Mouse (Mus musculus) hindbrain, embryonic 16.5 days (tissue): ENCODE measurements around the gene Srrd. TPM values are rescaled to one million over a fixed set of nuclear protein-coding genes. Genes with fewer than 3 reads are reported as not detected.
A peak's percentile ranks its signal among the peaks of the same experiment; 100 is the strongest.

ENCODE experiments used
- ATAC-seq: fragments of 200-750 bp; cut with Nextera tagmentation; 2 replicates; pipeline ENCODE4 v1.8.0; 2017; ENCODE audit warnings: moderate TSS enrichment, moderate library complexity
- H3K27ac ChIP-seq: fragments of 300-500 bp; sonication (generic); 2 replicates; pipeline ENCODE4 v1.5.1; 2014; ENCODE audit warnings: low read depth, mild to moderate bottlenecking, control low read depth, low read length, moderate library complexity
- H3K27me3 ChIP-seq: fragments of 300-500 bp; sonication (generic); replicated peaks from 2 replicates; pipeline ENCODE4 v1.6.1; 2014; ENCODE audit warnings: low read length; ENCODE audit not compliant: control insufficient read depth, insufficient read depth
- H3K36me3 ChIP-seq: fragments of 300-500 bp; sonication (generic); 2 replicates; pipeline ENCODE4 v1.6.1; 2014; ENCODE audit warnings: mild to moderate bottlenecking, low read length, moderate library complexity, mixed read lengths; ENCODE audit not compliant: control insufficient read depth, insufficient read depth
- H3K4me1 ChIP-seq: fragments of 300-500 bp; sonication (generic); 2 replicates; pipeline ENCODE4 v1.6.1; 2014; ENCODE audit warnings: low read depth, low read length; ENCODE audit not compliant: control insufficient read depth, insufficient read depth
- H3K4me2 ChIP-seq: fragments of 300-500 bp; sonication (generic); 2 replicates; pipeline ENCODE4 v1.6.1; 2014; ENCODE audit warnings: mild to moderate bottlenecking, low read length, control low read depth, moderate library complexity
- H3K4me3 ChIP-seq: fragments of 300-500 bp; sonication (generic); 2 replicates; pipeline ENCODE4 v1.5.1; 2014; ENCODE audit warnings: mild to moderate bottlenecking, low read length, control low read depth, moderate library complexity
- H3K9ac ChIP-seq: fragments of 300-500 bp; sonication (generic); 2 replicates; pipeline ENCODE4 v1.6.1; 2014; ENCODE audit warnings: low read depth, mild to moderate bottlenecking, control low read depth, low read length, moderate library complexity
- H3K9me3 ChIP-seq: fragments of 300-500 bp; sonication (generic); 2 replicates; pipeline ENCODE4 v1.6.1; 2014; ENCODE audit warnings: mild to moderate bottlenecking, low read length, moderate library complexity; ENCODE audit not compliant: control insufficient read depth
- WGBS: fragments of 180-500 bp; shearing (Covaris S2); extraction: QIAGEN DNeasy Blood & Tissue Kit; methylation state at CpG from one replicate; pipeline ENCODE4 v1.1.7; 2014; 5-methylcytosine and 5-hydroxymethylcytosine counted together
- polyA plus RNA-seq: library from polyadenylated mRNA; unstranded; fragments of >200 nt; fragmentation: Nextera tagmentation; extraction: Ambion mirVana; gene quantifications from 2 replicates; pipeline ENCODE4 v1.2.1, GENCODE M21; 2015

The Srrd gene
- polyA plus RNA-seq, 1 experiment from 2014 or later, result 60.8 TPM

GRCm38 (mm10) chr5:112381154-112381553, 38.3 kb upstream of the Srrd start:
- Histone ChIP-seq H3K9me3 (no peaks in the 10 kb centered on the region), H3K4me1 (peaks cover 8% of the 10 kb centered on the region), H3K9ac (no peak overlapping the region), H3K4me3 (no peak overlapping the region), H3K36me3 (peaks cover 24% of the 10 kb centered on the region), H3K27ac (no peak overlapping the region), H3K4me2 (no peak overlapping the region), H3K27me3 (no peaks in the 10 kb centered on the region)
- 85% methylated on average over 11 of the region's 11 CpGs for WGBS
- 0 out of 2 replicates have a peak, but pooled peaks have one; percentile 4 for ATAC-seq

DNA sequence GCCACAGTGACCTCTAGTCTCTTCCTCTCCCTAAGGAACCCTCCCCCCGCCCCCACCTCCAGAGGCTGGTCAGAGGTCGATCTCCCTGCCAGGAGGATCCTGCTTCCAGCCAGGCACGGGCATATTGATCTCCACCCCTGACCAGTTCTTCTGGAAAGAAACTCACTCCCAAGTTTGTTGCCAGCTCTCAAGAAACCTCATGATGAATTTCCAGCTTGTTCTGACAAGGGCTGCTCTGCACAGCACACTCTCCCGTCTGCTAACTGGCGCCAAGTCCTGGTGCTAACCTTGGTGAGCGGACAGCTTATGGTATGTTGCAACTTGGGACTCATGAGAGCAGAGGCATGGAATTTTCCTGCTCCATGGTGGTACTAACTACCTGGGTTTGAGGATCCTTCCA, 35.9 kb upstream of the Srrd start:
- Histone ChIP-seq H3K27ac (no peak overlapping the region), H3K27me3 (no peaks in the 10 kb centered on the region), H3K9me3 (no peaks in the 10 kb centered on the region), H3K4me3 (no peak overlapping the region), H3K9ac (no peak overlapping the region), H3K4me2 (no peak overlapping the region), H3K36me3 (peaks cover 21% of the 10 kb centered on the region), H3K4me1 (peaks cover 8% of the 10 kb centered on the region)
- no peak for ATAC-seq
- 88% methylated on average over 6 of the region's 6 CpGs for WGBS

DNA sequence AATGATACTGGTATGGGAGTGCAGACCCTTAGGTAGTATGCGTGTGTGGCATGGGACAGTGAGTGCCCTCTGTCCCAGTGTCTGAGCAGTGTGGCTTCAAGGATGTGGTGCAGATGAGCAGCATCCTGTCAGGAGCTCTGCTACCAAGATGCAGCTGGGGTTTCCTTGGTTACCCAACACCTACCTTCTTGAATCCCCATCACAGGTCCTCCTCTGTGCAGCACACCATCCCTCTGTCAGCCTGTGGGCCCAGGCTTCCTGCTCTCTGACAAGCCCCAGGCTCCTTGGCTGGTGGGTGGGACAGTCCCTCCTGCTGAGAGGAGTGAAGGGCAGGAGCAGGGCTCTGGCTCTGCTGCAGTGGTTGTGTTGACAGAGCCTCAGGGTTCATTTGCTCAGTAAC, 34.5 kb upstream of the Srrd start:
- ATAC-seq, result no peak
- Histone ChIP-seq H3K36me3 (peaks cover 21% of the 10 kb centered on the region), H3K27ac (no peak overlapping the region), H3K4me2 (no peak overlapping the region), H3K4me3 (no peak overlapping the region), H3K9ac (no peak overlapping the region), H3K9me3 (no peaks in the 10 kb centered on the region), H3K4me1 (peaks cover 13% of the 10 kb centered on the region), H3K27me3 (no peaks in the 10 kb centered on the region)
- WGBS, result 100% methylated on average over 1 of the region's 1 CpGs

DNA sequence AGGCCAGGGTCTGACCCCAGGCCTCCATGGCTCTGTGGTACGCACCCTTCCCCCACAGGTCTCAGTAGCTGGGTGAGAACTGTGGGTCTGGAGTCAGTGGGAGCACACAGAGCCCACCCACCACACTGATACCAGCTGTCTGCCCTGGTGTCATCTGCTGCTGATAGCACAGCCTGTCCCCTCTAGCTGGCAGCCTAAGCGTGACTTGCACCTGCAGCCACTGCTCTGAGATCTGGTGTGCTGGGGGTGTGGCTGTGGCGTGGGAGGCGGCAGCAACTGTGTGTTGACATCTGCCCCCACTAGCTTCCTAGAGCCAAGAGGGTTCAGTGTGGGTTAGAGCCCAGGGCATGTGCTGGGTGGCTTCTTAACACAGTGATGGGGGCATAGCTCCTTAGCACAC, 33.3 kb upstream of the Srrd start:
- H3K9ac ChIP-seq, result no peak overlapping the region
- no peak overlapping the region for H3K4me2 ChIP-seq
- H3K27me3 ChIP-seq, result no peaks in the 10 kb centered on the region
- H3K9me3 ChIP-seq, result no peaks in the 10 kb centered on the region
- H3K36me3 ChIP-seq, result peaks cover 21% of the 10 kb centered on the region
- WGBS, result 79% methylated on average over 4 of the region's 4 CpGs
- H3K4me3 ChIP-seq, result no peak overlapping the region
- H3K4me1 ChIP-seq, result peaks cover 21% of the 10 kb centered on the region
- H3K27ac ChIP-seq, result no peak overlapping the region
- ATAC-seq, result no peak

DNA sequence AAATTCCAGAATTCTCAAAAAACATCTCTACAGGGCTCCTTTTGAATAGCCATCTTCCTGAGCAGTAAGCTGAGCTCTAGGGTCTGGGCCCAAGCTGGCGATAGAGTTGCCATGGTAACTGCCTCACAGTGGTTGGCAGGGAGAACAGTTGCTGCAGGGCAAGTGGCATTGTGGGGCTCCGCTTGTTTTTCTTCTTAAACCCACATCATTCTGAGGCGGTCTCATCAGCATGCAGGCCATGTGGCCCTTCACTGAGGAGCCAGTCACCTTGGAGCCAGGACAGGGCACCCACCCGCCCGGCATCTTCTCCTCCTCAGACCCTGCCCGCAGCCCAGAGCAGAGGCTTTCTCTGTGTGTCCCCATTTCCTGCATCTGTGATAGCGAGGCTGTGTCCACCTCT, 29.1 kb upstream of the Srrd start:
- WGBS, result 9% methylated on average over 7 of the region's 7 CpGs
- Histone ChIP-seq H3K27me3 (no peaks in the 10 kb centered on the region), H3K4me1 (peaks cover 47% of the 10 kb centered on the region), H3K4me3 (no peak overlapping the region), H3K9ac (peak overlapping the region; percentile 31), H3K9me3 (no peaks in the 10 kb centered on the region), H3K27ac (peak overlapping the region; percentile 89), H3K4me2 (peak overlapping the region; percentile 9; the same call in 1 of the 2 replicates), H3K36me3 (peaks cover 21% of the 10 kb centered on the region)
- peak; percentile 92 for ATAC-seq

GRCm38 (mm10) chr5:112370236-112370813, 27.5 kb upstream of the Srrd start:
- H3K4me3 ChIP-seq, result no peak overlapping the region
- peaks cover 19% of the 10 kb centered on the region for H3K36me3 ChIP-seq
- H3K4me2 ChIP-seq, result no peak overlapping the region
- no peaks in the 10 kb centered on the region for H3K9me3 ChIP-seq
- H3K9ac ChIP-seq, result peak overlapping the region; percentile 41
- H3K27me3 ChIP-seq, result no peaks in the 10 kb centered on the region
- H3K27ac ChIP-seq, result peak overlapping the region; percentile 89
- H3K4me1 ChIP-seq, result peaks cover 47% of the 10 kb centered on the region
- WGBS, result 65% methylated on average over 12 of the region's 12 CpGs
- no peak for ATAC-seq

- no peaks in the 10 kb centered on the region for H3K9me3 ChIP-seq
- peak overlapping the region; percentile 65 for H3K27ac ChIP-seq
- H3K36me3 ChIP-seq, result peaks cover 17% of the 10 kb centered on the region; the same call in 1 of the 2 replicates
- no peak overlapping the region for H3K4me2 ChIP-seq
- H3K4me3 ChIP-seq, result no peak overlapping the region
- H3K27me3 ChIP-seq, result no peaks in the 10 kb centered on the region
- peak overlapping the region; percentile 41; the same call in 1 of the 2 replicates for H3K9ac ChIP-seq
- WGBS, result 78% methylated on average over 13 of the region's 13 CpGs
- peaks cover 47% of the 10 kb centered on the region for H3K4me1 ChIP-seq
- no peak for ATAC-seq
Measured at GRCm38 (mm10) chr5:112369326-112369725, 26.5 kb upstream of the Srrd start.

- H3K4me2 ChIP-seq, result no peak overlapping the region
- peaks cover 47% of the 10 kb centered on the region for H3K4me1 ChIP-seq
- H3K4me3 ChIP-seq, result no peak overlapping the region
- 0 out of 2 replicates have a peak, but pooled peaks have one; percentile 12 for ATAC-seq
- 0 out of 2 replicates have a peak overlapping the region, but pooled peaks have one; percentile 0 for H3K9ac ChIP-seq
- H3K27ac ChIP-seq, result peak overlapping the region; percentile 64
- no peaks in the 10 kb centered on the region for H3K27me3 ChIP-seq
- H3K36me3 ChIP-seq, result peaks cover 17% of the 10 kb centered on the region; the same call in 1 of the 2 replicates
- WGBS, result 50% methylated on average over 10 of the region's 10 CpGs
- H3K9me3 ChIP-seq, result no peaks in the 10 kb centered on the region
Measured at GRCm38 (mm10) chr5:112368666-112369065, 25.8 kb upstream of the Srrd start.

- H3K4me1 ChIP-seq, result peaks cover 43% of the 10 kb centered on the region
- no peak for ATAC-seq
- 83% methylated on average over 12 of the region's 12 CpGs for WGBS
- H3K4me2 ChIP-seq, result no peak overlapping the region
- H3K36me3 ChIP-seq, result peaks cover 17% of the 10 kb centered on the region; the same call in 1 of the 2 replicates
- H3K27ac ChIP-seq, result no peak overlapping the region
- H3K9me3 ChIP-seq, result no peaks in the 10 kb centered on the region
- H3K4me3 ChIP-seq, result no peak overlapping the region
- no peaks in the 10 kb centered on the region for H3K27me3 ChIP-seq
- no peak overlapping the region for H3K9ac ChIP-seq
Measured at GRCm38 (mm10) chr5:112367929-112368328, 25.1 kb upstream of the Srrd start.
